Mouse (Mus musculus): Measurements from ENCODE around the gene Retreg2. TPM values are rescaled to one million over a fixed set of nuclear protein-coding genes. Genes with fewer than 3 reads are reported as not detected.

Gene Retreg2
- polyA plus RNA-seq, 1 experiment from 2014 or later, result 70.0 TPM

GRCm38 (mm10) chr1:75136730-75137129 lies 5.8 kb upstream of the Retreg2 start:
- DNase-seq (ENCODE audit: low spot score) (no peak), ATAC-seq (ENCODE audit: insufficient read depth, low FRiP score, low TSS enrichment) (no peak)
- Histone ChIP-seq H3K4me2 (ENCODE audit: low read depth) (no peak overlapping the region), H3K4me3 (ENCODE audit: low read depth, low read length) (no peak overlapping the region), H3K27ac (ENCODE audit: low read depth, low read length) (no peak overlapping the region), H3K9ac (ENCODE audit: low read length) (no peak overlapping the region), H3K27me3 (ENCODE audit: control insufficient read depth, insufficient read depth, low read length) (no peaks in the 10 kb centered on the region), H3K4me1 (ENCODE audit: control insufficient read depth, insufficient read depth, low read length) (peaks cover 12% of the 10 kb centered on the region; the same call in 1 of the 2 replicates), H3K9me3 (ENCODE audit: control insufficient read depth, low read length) (no peaks in the 10 kb centered on the region), H3K36me3 (ENCODE audit: control insufficient read depth, insufficient read depth, low read length) (peaks cover 7% of the 10 kb centered on the region; the same call in 1 of the 2 replicates)
- 69% methylated on average over 3 of the region's 3 CpGs for WGBS

- no peak overlapping the region for H3K9ac ChIP-seq (ENCODE audit: low read length)
- 95% methylated on average over 2 of the region's 2 CpGs for WGBS
- H3K36me3 ChIP-seq (ENCODE audit: control insufficient read depth, insufficient read depth, low read length), result peaks cover 7% of the 10 kb centered on the region; the same call in 1 of the 2 replicates
- DNase-seq (ENCODE audit: low spot score) (no peak), ATAC-seq (ENCODE audit: insufficient read depth, low FRiP score, low TSS enrichment) (no peak)
- H3K4me1 ChIP-seq (ENCODE audit: control insufficient read depth, insufficient read depth, low read length), result peaks cover 12% of the 10 kb centered on the region; the same call in 1 of the 2 replicates
- no peaks in the 10 kb centered on the region for H3K9me3 ChIP-seq (ENCODE audit: control insufficient read depth, low read length)
- no peak overlapping the region for H3K27ac ChIP-seq (ENCODE audit: low read depth, low read length)
- no peaks in the 10 kb centered on the region for H3K27me3 ChIP-seq (ENCODE audit: control insufficient read depth, insufficient read depth, low read length)
- no peak overlapping the region for H3K4me2 ChIP-seq (ENCODE audit: low read depth)
- no peak overlapping the region for H3K4me3 ChIP-seq (ENCODE audit: low read depth, low read length)
These were observed 4.1 kb upstream of the Retreg2 start for GRCm38 (mm10) chr1:75138448-75138847.

- peak overlapping the region; percentile 98 for H3K4me2 ChIP-seq (ENCODE audit: low read depth)
- WGBS, result 64% methylated on average over 4 of the region's 4 CpGs
- peak overlapping the region; percentile 86 for H3K4me3 ChIP-seq (ENCODE audit: low read depth, low read length)
- peaks cover 16% of the 10 kb centered on the region; the same call in 1 of the 2 replicates for H3K4me1 ChIP-seq (ENCODE audit: control insufficient read depth, insufficient read depth, low read length)
- DNase-seq (ENCODE audit: low spot score) (no peak), ATAC-seq (ENCODE audit: insufficient read depth, low FRiP score, low TSS enrichment) (no peak)
- H3K27ac ChIP-seq (ENCODE audit: low read depth, low read length), result no peak overlapping the region
- no peaks in the 10 kb centered on the region for H3K9me3 ChIP-seq (ENCODE audit: control insufficient read depth, low read length)
- no peaks in the 10 kb centered on the region for H3K27me3 ChIP-seq (ENCODE audit: control insufficient read depth, insufficient read depth, low read length)
- H3K36me3 ChIP-seq (ENCODE audit: control insufficient read depth, insufficient read depth, low read length), result peaks cover 9% of the 10 kb centered on the region; the same call in 1 of the 2 replicates
- H3K9ac ChIP-seq (ENCODE audit: low read length), result peak overlapping the region; percentile 92
These were observed 1.9 kb upstream of the Retreg2 start for GRCm38 (mm10) chr1:75140601-75141190.

GRCm38 (mm10) chr1:75141486-75142190 lies 940 bp upstream of the Retreg2 start:
- Histone ChIP-seq H3K9me3 (ENCODE audit: control insufficient read depth, low read length) (no peaks in the 10 kb centered on the region), H3K4me2 (ENCODE audit: low read depth) (peak overlapping the region; percentile 98), H3K4me3 (ENCODE audit: low read depth, low read length) (peak overlapping the region; percentile 86), H3K4me1 (ENCODE audit: control insufficient read depth, insufficient read depth, low read length) (peaks cover 16% of the 10 kb centered on the region; the same call in 1 of the 2 replicates), H3K9ac (ENCODE audit: low read length) (peak overlapping the region; percentile 92), H3K27ac (ENCODE audit: low read depth, low read length) (peak overlapping the region; percentile 64; the same call in 1 of the 2 replicates), H3K36me3 (ENCODE audit: control insufficient read depth, insufficient read depth, low read length) (peaks cover 11% of the 10 kb centered on the region), H3K27me3 (ENCODE audit: control insufficient read depth, insufficient read depth, low read length) (no peaks in the 10 kb centered on the region)
- ATAC-seq (ENCODE audit: insufficient read depth, low FRiP score, low TSS enrichment), result no peak
- under 1% methylated on average over 53 of the region's 53 CpGs for WGBS
- peak; percentile 60 for DNase-seq (ENCODE audit: low spot score)

GRCm38 (mm10) chr1:75145589-75145988 lies 3.0 kb downstream of the Retreg2 start:
- Histone ChIP-seq H3K27ac (ENCODE audit: low read depth, low read length) (no peak overlapping the region), H3K4me1 (ENCODE audit: control insufficient read depth, insufficient read depth, low read length) (peaks cover 11% of the 10 kb centered on the region; the same call in 1 of the 2 replicates), H3K9ac (ENCODE audit: low read length) (no peak overlapping the region), H3K9me3 (ENCODE audit: control insufficient read depth, low read length) (no peaks in the 10 kb centered on the region), H3K27me3 (ENCODE audit: control insufficient read depth, insufficient read depth, low read length) (no peaks in the 10 kb centered on the region), H3K36me3 (ENCODE audit: control insufficient read depth, insufficient read depth, low read length) (peaks cover 10% of the 10 kb centered on the region), H3K4me3 (ENCODE audit: low read depth, low read length) (no peak overlapping the region), H3K4me2 (ENCODE audit: low read depth) (no peak overlapping the region)
- DNase-seq (ENCODE audit: low spot score) (no peak), ATAC-seq (ENCODE audit: insufficient read depth, low FRiP score, low TSS enrichment) (no peak)
- WGBS, result 91% methylated on average over 3 of the region's 3 CpGs

- Histone ChIP-seq H3K4me1 (ENCODE audit: control insufficient read depth, insufficient read depth, low read length) (peaks cover 4% of the 10 kb centered on the region; the same call in 1 of the 2 replicates), H3K9me3 (ENCODE audit: control insufficient read depth, low read length) (no peaks in the 10 kb centered on the region), H3K4me3 (ENCODE audit: low read depth, low read length) (no peak overlapping the region), H3K27ac (ENCODE audit: low read depth, low read length) (no peak overlapping the region), H3K9ac (ENCODE audit: low read length) (no peak overlapping the region), H3K4me2 (ENCODE audit: low read depth) (no peak overlapping the region), H3K27me3 (ENCODE audit: control insufficient read depth, insufficient read depth, low read length) (no peaks in the 10 kb centered on the region), H3K36me3 (ENCODE audit: control insufficient read depth, insufficient read depth, low read length) (peaks cover 10% of the 10 kb centered on the region)
- 85% methylated on average over 7 of the region's 7 CpGs for WGBS
- DNase-seq (ENCODE audit: low spot score) (no peak), ATAC-seq (ENCODE audit: insufficient read depth, low FRiP score, low TSS enrichment) (no peak)
These were observed 5.0 kb downstream of the Retreg2 start for GRCm38 (mm10) chr1:75147411-75148135.

GRCm38 (mm10) chr1:75148727-75149126 lies 6.1 kb downstream of the Retreg2 start:
- H3K4me1 ChIP-seq (ENCODE audit: control insufficient read depth, insufficient read depth, low read length), result peaks cover 2% of the 10 kb centered on the region; the same call in 1 of the 2 replicates
- 90% methylated on average over 4 of the region's 4 CpGs for WGBS
- DNase-seq (ENCODE audit: low spot score), result no peak
- H3K9me3 ChIP-seq (ENCODE audit: control insufficient read depth, low read length), result no peaks in the 10 kb centered on the region
- peaks cover 10% of the 10 kb centered on the region for H3K36me3 ChIP-seq (ENCODE audit: control insufficient read depth, insufficient read depth, low read length)
- H3K27ac ChIP-seq (ENCODE audit: low read depth, low read length), result no peak overlapping the region
- no peaks in the 10 kb centered on the region for H3K27me3 ChIP-seq (ENCODE audit: control insufficient read depth, insufficient read depth, low read length)
- no peak overlapping the region for H3K9ac ChIP-seq (ENCODE audit: low read length)
- H3K4me2 ChIP-seq (ENCODE audit: low read depth), result no peak overlapping the region
- no peak for ATAC-seq (ENCODE audit: insufficient read depth, low FRiP score, low TSS enrichment)
- no peak overlapping the region for H3K4me3 ChIP-seq (ENCODE audit: low read depth, low read length)

- no peaks in the 10 kb centered on the region for H3K4me1 ChIP-seq (ENCODE audit: control insufficient read depth, insufficient read depth, low read length)
- no peaks in the 10 kb centered on the region for H3K36me3 ChIP-seq (ENCODE audit: control insufficient read depth, insufficient read depth, low read length)
- ATAC-seq (ENCODE audit: insufficient read depth, low FRiP score, low TSS enrichment), result no peak
- H3K4me2 ChIP-seq (ENCODE audit: low read depth), result no peak overlapping the region
- no peaks in the 10 kb centered on the region for H3K27me3 ChIP-seq (ENCODE audit: control insufficient read depth, insufficient read depth, low read length)
- H3K4me3 ChIP-seq (ENCODE audit: low read depth, low read length), result no peak overlapping the region
- WGBS, result 75% methylated on average over 3 of the region's 3 CpGs
- H3K9ac ChIP-seq (ENCODE audit: low read length), result no peak overlapping the region
- H3K9me3 ChIP-seq (ENCODE audit: control insufficient read depth, low read length), result no peaks in the 10 kb centered on the region
- no peak for DNase-seq (ENCODE audit: low spot score)
- H3K27ac ChIP-seq (ENCODE audit: low read depth, low read length), result no peak overlapping the region
These were observed 13.3 kb downstream of the Retreg2 start for GRCm38 (mm10) chr1:75155837-75156236.

Measured in neural tube, embryonic 11.5 days (tissue).